Mouse (Mus musculus): ENCODE measurements around the gene Gkn3. TPM values are rescaled to one million over a fixed set of nuclear protein-coding genes. Genes with fewer than 3 reads are reported as not detected.

Gkn3 gene
- total RNA-seq, 4 experiments from 2014 or later: 3.8 to 5.8 (median 4.5) TPM

GRCm38 (mm10) chr6:87354441-87354840 is 34.3 kb downstream of the Gkn3 start:
- DNase-seq (ENCODE audit: low spot score in 2 of 2): peak in 1 of 2 experiments; percentile 18

DNA sequence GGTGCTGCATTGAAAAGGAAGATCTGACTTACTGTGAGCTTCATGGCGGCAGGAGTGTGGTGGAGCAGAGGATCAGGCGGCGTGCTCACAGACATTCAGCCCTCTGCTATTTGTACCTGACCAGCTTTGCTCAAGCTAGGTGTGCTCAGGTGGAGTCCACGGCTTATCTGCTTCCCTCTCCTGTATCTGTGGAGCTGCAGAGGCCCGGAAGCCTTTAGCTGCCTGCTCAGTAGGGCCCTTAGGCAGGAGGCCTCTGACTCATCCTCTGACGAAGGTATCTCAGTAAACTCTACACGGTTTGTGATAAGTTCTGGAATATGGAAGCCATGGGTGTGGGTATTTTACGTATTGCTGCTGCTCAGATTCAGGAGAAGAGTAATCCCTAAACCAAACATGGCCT is 37.9 kb downstream of the Gkn3 start, which contains the start of gene Gkn1:
TSS of gene Gkn1 (minus strand) at position 114 of the 400 bp plus-strand sequence.
- no peak for DNase-seq (ENCODE audit: low spot score in 2 of 2)

DNA sequence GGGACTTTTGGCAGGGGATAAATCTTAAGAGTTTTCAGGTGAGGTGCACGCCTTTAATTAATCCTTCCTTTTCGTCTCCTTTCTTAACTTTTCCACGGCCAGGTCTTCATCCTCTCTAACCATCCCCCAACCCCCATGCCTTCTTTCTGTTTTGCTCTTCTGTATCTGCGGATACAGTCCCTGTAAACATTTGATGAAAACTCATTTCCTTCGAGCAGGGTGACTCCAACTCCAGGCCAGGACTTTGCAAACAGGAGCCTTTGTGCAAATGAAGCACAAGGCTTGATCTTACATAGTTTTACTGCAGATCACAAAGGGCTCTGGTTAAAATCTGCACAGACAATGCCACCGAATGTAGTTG is 52.8 kb downstream of the Gkn3 start:
- no peak for DNase-seq (ENCODE audit: low spot score in 2 of 2)

DNA sequence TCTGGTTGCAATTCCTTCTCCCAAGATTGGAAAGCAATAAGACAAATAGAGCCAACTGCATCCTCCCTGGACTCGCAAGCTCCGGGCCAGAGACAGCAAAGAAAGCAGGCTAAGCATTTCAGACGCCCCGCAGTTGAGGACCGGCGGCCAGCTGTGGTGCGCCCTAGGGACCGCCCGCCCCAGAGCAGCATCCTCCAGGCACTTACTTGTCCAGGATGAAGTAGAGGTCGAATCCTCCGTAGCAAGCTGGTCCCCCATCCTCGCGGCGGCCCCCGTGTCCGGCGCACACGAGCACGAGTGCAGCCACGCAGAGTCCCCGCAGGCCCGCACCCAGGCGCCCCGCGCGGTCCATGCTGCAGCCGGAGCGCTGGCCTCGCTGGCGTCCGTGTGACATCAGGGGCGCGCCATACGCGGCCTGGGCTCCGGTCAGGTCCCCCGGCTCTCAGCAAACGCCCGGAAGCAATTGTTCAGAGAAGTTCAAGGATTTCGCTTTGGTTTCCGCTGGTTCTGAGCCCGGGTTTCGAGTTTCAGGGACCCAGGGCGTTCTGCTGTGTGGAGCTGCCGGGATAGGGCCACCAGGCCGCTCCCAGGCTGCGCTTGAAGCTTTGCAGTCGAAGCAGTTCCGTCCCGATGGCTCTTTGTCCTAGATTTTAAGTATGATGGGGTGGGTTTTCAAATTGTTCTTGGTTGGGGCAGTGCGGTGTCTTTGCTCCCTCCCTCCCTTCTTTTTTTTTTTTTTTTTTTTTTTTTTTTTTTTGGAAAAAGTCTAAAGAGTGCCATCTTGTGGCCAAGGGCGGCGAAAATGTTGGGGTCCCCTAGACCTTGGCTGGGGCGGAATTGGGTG is 53.4 kb downstream of the Gkn3 start, which contains the start of gene Antxr1:
TSS of gene Antxr1 (minus strand) at position 731 of the 844 bp plus-strand sequence.
- DNase-seq (ENCODE audit: low spot score in 2 of 2): peak in 1 of 2 experiments; percentile 42

- peak in 1 of 2 experiments; percentile 16 for DNase-seq (ENCODE audit: low spot score in 2 of 2)
These were observed 54.2 kb downstream of the Gkn3 start for GRCm38 (mm10) chr6:87334361-87335090.

Other genes starting within 250 kb of the Gkn3 start
- 10 to 100 TPM; 11.2 to 16.5 (median 12.9) TPM for gene Antxr1, start 53.1 kb downstream of the Gkn3 start, total RNA-seq (2022)
- not detected for gene Gkn1, start 38.0 kb downstream of the Gkn3 start, total RNA-seq (2022)
- not detected for gene Gkn2, start 15.6 kb downstream of the Gkn3 start, total RNA-seq (2022)
- not detected for gene Bmp10, start 40.1 kb upstream of the Gkn3 start, total RNA-seq (2022)
- gene Arhgap25, start 144.3 kb upstream of the Gkn3 start, total RNA-seq (2022): 1 to 10 TPM; 2.9 to 8.9 (median 5.9) TPM
- 1 to 10 TPM in 1 of 4 experiments, under 1 TPM in 1, not detected in 2; 0.11 to 1.1 TPM for gene Prokr1, start 201.8 kb upstream of the Gkn3 start, total RNA-seq (2022)